Mouse (Mus musculus) spleen, postnatal 14 days (tissue): ENCODE data around the gene Map3k6.

Experiments
- DNase-seq, 2 experiments: peaks; one replicate each; pipeline ENCODE4 v3.0.0; 2021 to 2022; ENCODE audit warnings: low spot score in 2 of 2

Gene Map3k6

GRCm38 (mm10) chr4:133281951-133282481 lies 41.4 kb downstream of the Map3k6 start:
- DNase-seq, result no peak

- DNase-seq, result no peak
These were observed 42.0 kb downstream of the Map3k6 start for GRCm38 (mm10) chr4:133282656-133283055.

GRCm38 (mm10) chr4:133285299-133285698 lies 44.7 kb downstream of the Map3k6 start:
- DNase-seq, result no peak

GRCm38 (mm10) chr4:133285950-133286349 lies 45.3 kb downstream of the Map3k6 start:
- peak; percentile 35 to 41 for DNase-seq

GRCm38 (mm10) chr4:133286476-133287077 lies 46.0 kb downstream of the Map3k6 start:
- DNase-seq, result no peak

- DNase-seq, result no peak
These were observed 50.6 kb downstream of the Map3k6 start for GRCm38 (mm10) chr4:133291255-133291654.

- no peak for DNase-seq
These were observed 51.8 kb downstream of the Map3k6 start for GRCm38 (mm10) chr4:133292405-133292804.

GRCm38 (mm10) chr4:133292901-133293843 lies 52.6 kb downstream of the Map3k6 start:
- DNase-seq, result no peak

- DNase-seq, result no peak
These were observed 53.5 kb downstream of the Map3k6 start for GRCm38 (mm10) chr4:133294084-133294483.

GRCm38 (mm10) chr4:133297360-133297759 lies 56.7 kb downstream of the Map3k6 start:
- DNase-seq, result no peak

- DNase-seq, result peak; percentile 56 to 66
These were observed 57.2 kb downstream of the Map3k6 start for GRCm38 (mm10) chr4:133297801-133298238.

GRCm38 (mm10) chr4:133298516-133299365 lies 58.1 kb downstream of the Map3k6 start:
- DNase-seq, result no peak

- DNase-seq, result no peak
These were observed 59.1 kb downstream of the Map3k6 start for GRCm38 (mm10) chr4:133299701-133300100.

- DNase-seq, result no peak
These were observed 59.8 kb downstream of the Map3k6 start for GRCm38 (mm10) chr4:133300421-133300820.

- peak; percentile 38 to 54 for DNase-seq
These were observed 61.2 kb downstream of the Map3k6 start for GRCm38 (mm10) chr4:133301802-133302201.
